8 mouse cellular contexts compared by ENCODE assay signal in genomic region chr5:139909710-139910550, GRCm38 (mm10). TPM values are rescaled to one million over a fixed set of nuclear protein-coding genes. Genes with fewer than 3 reads are reported as not detected.
A peak's percentile ranks its signal among the peaks of the same experiment; 100 is the strongest.
DNase-seq lines count a peak whose midpoint lies in the region; ATAC-seq lines count a peak whose summit lies in the region.

No protein-coding gene starts in this region.

- WGBS in liver, embryonic 11.5 days = 3% methylated on average over 29 of the region's 29 CpGs
- WGBS in forebrain, embryonic 12.5 days = under 1% methylated on average over 29 of the region's 29 CpGs
- WGBS in kidney, embryonic 15.5 days = 3% methylated on average over 29 of the region's 29 CpGs
- WGBS in midbrain, embryonic 14.5 days = 1% methylated on average over 29 of the region's 29 CpGs

- H3K27me3 ChIP-seq in liver, embryonic 11.5 days (replicated peaks; ENCODE audit: control insufficient read depth, insufficient read depth, low read length) = peaks cover 100% of the 10 kb centered on the region
- peaks cover 99% of the 10 kb centered on the region for H3K27me3 ChIP-seq in forebrain, embryonic 12.5 days
- H3K27me3 ChIP-seq in kidney, embryonic 15.5 days = peaks cover 100% of the 10 kb centered on the region
- H3K27me3 ChIP-seq in midbrain, embryonic 14.5 days (ENCODE audit: control insufficient read depth, insufficient read depth, low read length) = peaks cover 72% of the 10 kb centered on the region

- no peak for DNase-seq in liver, embryonic 11.5 days (ENCODE audit: low spot score)
- no peak for DNase-seq in liver
- DNase-seq in midbrain, embryonic 14.5 days = peak; percentile 64
- DNase-seq in frontal cortex, postnatal 25 days (ENCODE audit: low spot score in 2 of 2) = no peak

- H3K4me3 ChIP-seq in liver, embryonic 11.5 days (ENCODE audit: low read depth, low read length) = no peak overlapping the region
- H3K4me3 ChIP-seq in forebrain, embryonic 12.5 days (replicated peaks) = peak overlapping the region; percentile 68
- H3K4me3 ChIP-seq in kidney, embryonic 15.5 days (replicated peaks) = peak overlapping the region; percentile 62
- H3K4me3 ChIP-seq in midbrain, embryonic 14.5 days (replicated peaks; ENCODE audit: low read depth, low read length) = peak overlapping the region; percentile 59

- H3K9me3 ChIP-seq in liver, embryonic 11.5 days (ENCODE audit: control insufficient read depth, low read length) = no peaks in the 10 kb centered on the region
- H3K9me3 ChIP-seq in forebrain, embryonic 12.5 days = no peaks in the 10 kb centered on the region
- 0 out of 2 replicates have a peak, but pooled peaks cover 3% of the 10 kb centered on the region for H3K9me3 ChIP-seq in kidney, embryonic 15.5 days (replicated peaks)
- no peaks in the 10 kb centered on the region for H3K9me3 ChIP-seq in midbrain, embryonic 14.5 days (ENCODE audit: control insufficient read depth, low read length)

- H3K36me3 ChIP-seq in liver, embryonic 11.5 days (ENCODE audit: control insufficient read depth, insufficient read depth, low read length) = no peaks in the 10 kb centered on the region
- H3K36me3 ChIP-seq in forebrain, embryonic 12.5 days (replicated peaks) = no peaks in the 10 kb centered on the region
- no peaks in the 10 kb centered on the region for H3K36me3 ChIP-seq in kidney, embryonic 15.5 days
- H3K36me3 ChIP-seq in midbrain, embryonic 14.5 days (ENCODE audit: control insufficient read depth, insufficient read depth, low read length) = no peaks in the 10 kb centered on the region

- H3K4me2 ChIP-seq in liver, embryonic 11.5 days = peak overlapping the region; percentile 34
- H3K4me2 ChIP-seq in forebrain, embryonic 12.5 days = peak overlapping the region; percentile 92
- H3K4me2 ChIP-seq in kidney, embryonic 15.5 days = peak overlapping the region; percentile 97
- peak overlapping the region; percentile 95 for H3K4me2 ChIP-seq in midbrain, embryonic 14.5 days (ENCODE audit: low read length)

- no peak overlapping the region for H3K9ac ChIP-seq in liver, embryonic 11.5 days (ENCODE audit: low read depth, low read length)
- 0 out of 2 replicates have a peak overlapping the region, but pooled peaks have one; percentile 25 for H3K9ac ChIP-seq in forebrain, embryonic 12.5 days
- H3K9ac ChIP-seq in kidney, embryonic 15.5 days = no peak overlapping the region
- H3K9ac ChIP-seq in midbrain, embryonic 14.5 days (replicated peaks; ENCODE audit: low read length) = 0 out of 2 replicates have a peak overlapping the region, but pooled peaks have one; percentile 23

- ATAC-seq in liver, embryonic 11.5 days (replicated peaks; ENCODE audit: low FRiP score) = no peak
- ATAC-seq in forebrain, embryonic 12.5 days (ENCODE audit: low FRiP score) = no peak
- no peak for ATAC-seq in kidney, embryonic 15.5 days (replicated peaks; ENCODE audit: low FRiP score)
- no peak for ATAC-seq in midbrain, embryonic 14.5 days (ENCODE audit: low FRiP score, low TSS enrichment)
- no peak for ATAC-seq in erythroid progenitor cell, adult 5-6 weeks (replicated peaks; ENCODE audit: low FRiP score, poor library complexity, severe bottlenecking)
- no peak; the same call in 1 of the 2 replicates for ATAC-seq in granulocyte monocyte progenitor cell, adult 5-6 weeks (replicated peaks; ENCODE audit: poor library complexity, severe bottlenecking)

- H3K27ac ChIP-seq in liver, embryonic 11.5 days (ENCODE audit: low read depth, low read length) = no peak overlapping the region
- H3K27ac ChIP-seq in forebrain, embryonic 12.5 days = no peak overlapping the region
- H3K27ac ChIP-seq in kidney, embryonic 15.5 days = no peak overlapping the region
- H3K27ac ChIP-seq in midbrain, embryonic 14.5 days (replicated peaks; ENCODE audit: low read depth, low read length) = no peak overlapping the region

- H3K4me1 ChIP-seq in liver, embryonic 11.5 days (replicated peaks; ENCODE audit: control insufficient read depth, insufficient read depth, low read length) = peaks cover 8% of the 10 kb centered on the region; the same call in 1 of the 2 replicates
- H3K4me1 ChIP-seq in forebrain, embryonic 12.5 days = peaks cover 68% of the 10 kb centered on the region
- peaks cover 65% of the 10 kb centered on the region for H3K4me1 ChIP-seq in kidney, embryonic 15.5 days
- peaks cover 30% of the 10 kb centered on the region; the same call in 1 of the 2 replicates for H3K4me1 ChIP-seq in midbrain, embryonic 14.5 days (ENCODE audit: control insufficient read depth, insufficient read depth, low read length)

RNA-seq across cellular contexts. Expression of gene Elfn1, which starts 2.2 kb away (rescaled TPM):
- 0.09 and 0.23 TPM in 2 replicates for polyA plus RNA-seq in liver, embryonic 11.5 days (2014; fragmentation: Nextera tagmentation; extraction: Ambion mirVana)
- polyA plus RNA-seq in forebrain, embryonic 12.5 days (2016; fragmentation: Nextera tagmentation; extraction: Ambion mirVana) = 0.81 and 0.88 TPM in 2 replicates
- polyA plus RNA-seq in kidney, embryonic 15.5 days (2015; fragmentation: Nextera tagmentation; extraction: Ambion mirVana) = 0.26 and 0.41 TPM in 2 replicates
- 3.0 and 3.9 TPM in 2 replicates for polyA plus RNA-seq in midbrain, embryonic 14.5 days (2014; fragmentation: Nextera tagmentation; extraction: Ambion mirVana)
- total RNA-seq in erythroid progenitor cell, adult 5-6 weeks (2015; ENCODE audit: low replicate concordance) = not detected in 2 replicates
- total RNA-seq in erythroid progenitor cell, adult 5-6 weeks (2017; ENCODE audit: low replicate concordance) = not detected in 2 replicates
- total RNA-seq in granulocyte monocyte progenitor cell, adult 5-6 weeks (2014; fragmentation: Nextera tagmentation) = not detected in 2 replicates
- total RNA-seq in granulocyte monocyte progenitor cell, adult 5-6 weeks (2017) = not detected in 2 replicates

Comparison
In these comparisons a context has a peak if more than half of its experiments do, and no peak if none do; other contexts are left out.
1. H3K4me2 ChIP-seq: peak in every context shown above with its lines; median percentile 97 in kidney, embryonic 15.5 days; 95 in midbrain, embryonic 14.5 days; 92 in forebrain, embryonic 12.5 days; 34 in liver, embryonic 11.5 days.
2. H3K9ac ChIP-seq: peak in forebrain, embryonic 12.5 days (single experiment) and midbrain, embryonic 14.5 days (single experiment); none in liver, embryonic 11.5 days (single experiment) and kidney, embryonic 15.5 days (single experiment).